Mouse (Mus musculus) small intestine, adult 2 months (tissue): ENCODE results near the gene Maml3.

Source experiments
- CTCF ChIP-seq: fragments of 200-500 bp; IDR thresholded peaks from 2 replicates; pipeline ENCODE4 v1.5.1; 2012; ENCODE audit warnings: low read depth, mild to moderate bottlenecking, control low read depth, inconsistent platforms, low read length, moderate library complexity, mixed read lengths; ENCODE audit not compliant: insufficient replicate concordance, insufficient read length; ENCODE audit errors: extremely low read depth
- POLR2A ChIP-seq: fragments of 200-500 bp; IDR thresholded peaks from 2 replicates; pipeline ENCODE4 v1.6.1; 2012; ENCODE audit warnings: low read depth, mild to moderate bottlenecking, control low read depth, inconsistent platforms, low read length, moderate library complexity

DNA sequence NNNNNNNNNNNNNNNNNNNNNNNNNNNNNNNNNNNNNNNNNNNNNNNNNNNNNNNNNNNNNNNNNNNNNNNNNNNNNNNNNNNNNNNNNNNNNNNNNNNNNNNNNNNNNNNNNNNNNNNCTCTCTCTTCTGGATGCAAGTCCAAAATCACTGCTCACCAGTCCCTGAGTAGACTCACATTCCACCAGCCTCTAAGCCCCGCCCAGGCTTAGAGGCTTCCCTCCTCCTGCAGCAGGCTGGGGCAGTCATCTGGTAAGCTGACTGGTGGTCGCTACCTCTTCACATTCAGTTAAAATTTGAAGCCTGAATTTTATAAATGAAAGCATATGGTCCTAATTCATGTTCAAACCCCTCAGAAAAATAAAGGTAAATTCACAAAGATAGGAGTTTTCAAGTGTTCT, 436.3 kb downstream of the Maml3 start:
- TF ChIP-seq CTCF (no peak), POLR2A (no peak)
